ENCODE assay signal across 8 mouse cellular contexts in the genomic region with DNA sequence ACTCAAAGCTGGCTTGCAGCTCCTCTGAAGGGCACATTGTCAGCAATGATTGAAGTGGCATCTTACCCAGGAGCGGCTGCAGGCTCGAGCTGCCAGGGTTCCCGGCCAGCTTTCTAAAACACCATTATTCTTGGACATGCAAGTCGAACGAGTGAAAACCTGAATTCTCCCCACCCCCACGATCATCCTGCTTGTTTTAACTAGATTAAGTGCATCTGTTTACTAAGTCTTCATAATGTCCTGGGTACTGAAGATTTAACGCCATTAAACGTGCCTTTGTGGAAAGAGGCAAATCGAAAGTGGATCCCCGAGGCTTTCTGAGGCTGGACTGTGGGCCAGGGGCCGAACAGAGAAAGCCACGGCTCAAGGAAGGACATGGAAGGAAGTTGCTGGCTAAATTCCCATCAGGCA.
DNase-seq lines count a peak whose midpoint lies in the region; ATAC-seq and TF ChIP-seq lines count a peak whose summit lies in the region.

No protein-coding gene starts in this region.

- no peak for TF ChIP-seq CTCF in layer of hippocampus, adult 2 months (conservative IDR thresholded peaks at IDR 0.05)

- H3K4me3 ChIP-seq in layer of hippocampus, adult 2 months, result peak overlapping the region; percentile 59

- peak overlapping the region; percentile 100 for H3K27ac ChIP-seq in layer of hippocampus, adult 2 months

- DNase-seq in layer of hippocampus, adult 2 months (ENCODE audit: low spot score in 2 of 2), result no peak
- no peak for DNase-seq in layer of hippocampus, adult 8-10 months (ENCODE audit: low spot score in 2 of 2)
- peak; percentile 78 for DNase-seq in MN1 (ENCODE audit: low spot score)
- peak; percentile 80 to 81 for DNase-seq in cerebellum, postnatal 14 days
- peak; percentile 70 for DNase-seq in kidney, postnatal 10 days
- DNase-seq in layer of hippocampus, adult 9-10 months (ENCODE audit: low spot score), result no peak

- ATAC-seq in monocyte, adult 5-6 weeks (replicated peaks; ENCODE audit: insufficient number of reproducible peaks, low FRiP score, low TSS enrichment, poor library complexity, severe bottlenecking), result no peak
- no peak for ATAC-seq in CD4-positive, CD25-positive, alpha-beta regulatory T cell, adult 4 months

Comparison
In these comparisons a context has a peak if more than half of its experiments do, and no peak if none do; other contexts are left out.
1. DNase-seq: peak in MN1 (single experiment), cerebellum, postnatal 14 days (2 of 2) and kidney, postnatal 10 days (single experiment); none in layer of hippocampus, adult 2 months (0 of 2), layer of hippocampus, adult 8-10 months (0 of 2) and layer of hippocampus, adult 9-10 months (single experiment).